Mouse (Mus musculus): ENCODE data around the gene Eef1g.
"Not testable (repeated sequence)": the region's sequence is repeated elsewhere in the genome, so short reads cannot be mapped to it uniquely, and the experiment has no call there.

DNA sequence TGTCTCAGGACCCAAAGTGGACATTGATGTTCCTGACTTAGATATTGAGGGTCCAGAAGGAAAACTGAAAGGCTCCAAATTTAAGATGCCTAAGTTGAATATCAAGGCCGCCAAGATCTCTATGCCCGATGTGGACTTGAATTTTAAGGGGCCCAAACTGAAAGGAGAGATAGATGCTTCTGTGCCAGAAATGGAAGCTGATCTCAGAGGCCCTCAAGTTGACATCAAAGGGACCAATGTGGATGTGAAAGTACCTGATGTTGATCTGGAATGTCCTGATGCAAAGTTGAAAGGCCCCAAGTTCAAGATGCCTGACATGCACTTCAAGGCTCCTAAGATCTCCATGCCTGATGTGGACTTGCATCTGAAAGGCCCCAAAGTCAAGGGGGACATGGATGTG lies 40.1 kb downstream of the Eef1g start:
- not testable (repeated sequence) for TF ChIP-seq POU5F1 (IDR thresholded peaks at IDR 0.05; ENCODE audit: borderline replicate concordance, low read length); CTCF (conservative IDR thresholded peaks at IDR 0.05; ENCODE audit: low read length)
